Mouse (Mus musculus): ENCODE data around the gene En2.

GRCm38 (mm10) chr5:28136438-28136837, 29.1 kb upstream of the En2 start:
- no peak for TF ChIP-seq POLR2A (IDR thresholded peaks at IDR 0.05; ENCODE audit: control insufficient read depth, extremely low read depth, insufficient read depth, low read length, poor library complexity)
- TF ChIP-seq CTCF (IDR thresholded peaks at IDR 0.05; ENCODE audit: borderline replicate concordance, control insufficient read depth, extremely low read depth, insufficient read depth, low read length, poor library complexity): no peak
